Mouse (Mus musculus) layer of hippocampus, adult 18-20 months (tissue): Measurements from ENCODE around the gene Gm11011. TPM values are rescaled to one million over a fixed set of nuclear protein-coding genes. Genes with fewer than 3 reads are reported as not detected.

ENCODE experiments used
- DNase-seq, 2 experiments: peaks; one replicate each; pipeline ENCODE4 v3.0.0; 2022; ENCODE audit warnings: low spot score in 2 of 2
- total RNA-seq, 2 experiments: library from RNA; stranded (reverse); gene quantifications; 2 replicates each; pipeline ENCODE4 v1.2.3; 2021

Gm11011 gene
- total RNA-seq, 2 experiments from 2014 or later = not detected

- no peak for DNase-seq
These were observed 2.9 kb upstream of the Gm11011 start for GRCm38 (mm10) chr2:169590412-169590811.

- DNase-seq = no peak
These were observed 2.2 kb upstream of the Gm11011 start for GRCm38 (mm10) chr2:169589697-169590096.

GRCm38 (mm10) chr2:169586688-169587087, 857 bp downstream of the Gm11011 start:
- DNase-seq = no peak

GRCm38 (mm10) chr2:169585631-169586285, 1.8 kb downstream of the Gm11011 start:
- DNase-seq = no peak

GRCm38 (mm10) chr2:169584745-169585456, 2.6 kb downstream of the Gm11011 start:
- DNase-seq = no peak

GRCm38 (mm10) chr2:169583476-169583875, 4.1 kb downstream of the Gm11011 start:
- no peak for DNase-seq

GRCm38 (mm10) chr2:169577508-169578196, 9.9 kb downstream of the Gm11011 start:
- no peak for DNase-seq

- no peak for DNase-seq
These were observed 17.5 kb downstream of the Gm11011 start for GRCm38 (mm10) chr2:169570063-169570462.

- no peak for DNase-seq
These were observed 21.4 kb downstream of the Gm11011 start for GRCm38 (mm10) chr2:169566159-169566558.

- no peak for DNase-seq
These were observed 21.8 kb downstream of the Gm11011 start for GRCm38 (mm10) chr2:169565751-169566150.

GRCm38 (mm10) chr2:169545674-169546073, 41.9 kb downstream of the Gm11011 start:
- DNase-seq = no peak

- no peak for DNase-seq
These were observed 48.6 kb downstream of the Gm11011 start for GRCm38 (mm10) chr2:169538906-169539305.

Other genes with a start within 250 kb of the Gm11011 start
- 10 to 100 TPM; 29.3 to 44.3 TPM for gene Tshz2, start 45.3 kb upstream of the Gm11011 start, total RNA-seq